30 mouse cellular contexts compared by ENCODE assay signal in genomic region chr11:12468661-12469060, GRCm38 (mm10). TPM values are rescaled to one million over a fixed set of nuclear protein-coding genes. Genes with fewer than 3 reads are reported as not detected.
DNase-seq lines count a peak whose midpoint lies in the region; ATAC-seq and TF ChIP-seq lines count a peak whose summit lies in the region.
"Had no signal": no experiment of that assay in that cellular context is flagged by ENCODE, and none has a peak within 500 bp of the region (broad histone marks: within the 10 kb centered on the region; RNA-seq: fewer than 3 reads in every experiment).

No protein-coding gene starts in this region.

- H3K9me3 ChIP-seq in kidney, embryonic 14.5 days (ENCODE audit: control insufficient read depth, low read length): no peaks in the 10 kb centered on the region
- H3K9me3 ChIP-seq in ES-Bruce4 (replicated peaks; ENCODE audit: control insufficient read depth, insufficient read depth, low read length, poor library complexity, severe bottlenecking): no peaks in the 10 kb centered on the region
- H3K9me3 ChIP-seq in ES-E14 (ENCODE audit: control insufficient read depth, insufficient read depth, low read depth, low read length): no peaks in the 10 kb centered on the region
- H3K9me3 ChIP-seq: embryonic facial prominence, embryonic 10.5 days; embryonic facial prominence, embryonic 13.5 days; forebrain, embryonic 10.5 days; forebrain, embryonic 13.5 days; G1E; heart, embryonic 10.5 days; heart, embryonic 13.5 days had no signal

- no peak overlapping the region for H3K4me2 ChIP-seq in kidney, embryonic 14.5 days (replicated peaks; ENCODE audit: low read depth, low read length)
- H3K4me2 ChIP-seq: embryonic facial prominence, embryonic 13.5 days; forebrain, embryonic 13.5 days; heart, embryonic 13.5 days; hindbrain, embryonic 14.5 days had no signal

- no peak overlapping the region for H3K4me3 ChIP-seq in kidney, embryonic 14.5 days (ENCODE audit: low read length)
- no peak overlapping the region for H3K4me3 ChIP-seq in ES-Bruce4 (ENCODE audit: low read depth, low read length)
- H3K4me3 ChIP-seq in ES-E14 (ENCODE audit: insufficient read depth in 1 of 2, low read depth in 1 of 2, low read length in 2 of 2, poor library complexity in 1 of 2, severe bottlenecking in 1 of 2): no peak overlapping the region
- H3K4me3 ChIP-seq: embryonic facial prominence, embryonic 10.5 days; embryonic facial prominence, embryonic 13.5 days; forebrain, embryonic 10.5 days; forebrain, embryonic 13.5 days; heart, adult 2 months; heart, embryonic 10.5 days; heart, embryonic 13.5 days had no signal

- peaks cover 8% of the 10 kb centered on the region for H3K27me3 ChIP-seq in kidney, embryonic 14.5 days (ENCODE audit: control insufficient read depth, insufficient read depth, low read length)
- H3K27me3 ChIP-seq in ES-Bruce4 (ENCODE audit: control insufficient read depth, insufficient read depth, low read length, poor library complexity, severe bottlenecking): no peaks in the 10 kb centered on the region

- H3K4me1 ChIP-seq in kidney, embryonic 14.5 days (ENCODE audit: control insufficient read depth, insufficient read depth, low read length): peaks cover 3% of the 10 kb centered on the region; the same call in 1 of the 2 replicates
- H3K4me1 ChIP-seq in ES-Bruce4 (ENCODE audit: control insufficient read depth, insufficient read depth, low read length): peaks cover 10% of the 10 kb centered on the region
- H3K4me1 ChIP-seq in ES-E14 (ENCODE audit: control insufficient read depth in 2 of 2, insufficient read depth in 2 of 2, low read length in 2 of 2, poor library complexity in 1 of 2): peaks cover 19 to 38% of the 10 kb centered on the region in 2 experiments

- no peak overlapping the region for H3K27ac ChIP-seq in kidney, embryonic 14.5 days (ENCODE audit: low read depth, low read length)
- H3K27ac ChIP-seq in ES-Bruce4 (ENCODE audit: insufficient read depth, low read length) (peak overlapping the region; percentile 86), ES-E14 (ENCODE audit: insufficient read depth, low read depth, low read length, poor library complexity, severe bottlenecking) (peak overlapping the region; percentile 61; the same call in 1 of the 2 replicates)
- H3K27ac ChIP-seq: embryonic facial prominence, embryonic 10.5 days; embryonic facial prominence, embryonic 13.5 days; forebrain, embryonic 10.5 days; forebrain, embryonic 13.5 days; heart, adult 2 months; heart, embryonic 10.5 days; heart, embryonic 13.5 days; hindbrain, embryonic 14.5 days; hindbrain, postnatal 0 days had no signal

- no peak for TF ChIP-seq POLR2A in ES-Bruce4 (IDR thresholded peaks at IDR 0.05; ENCODE audit: insufficient read depth, low read length)

- no peak for ATAC-seq in kidney, embryonic 14.5 days (ENCODE audit: low FRiP score, low TSS enrichment)
- no peak for ATAC-seq in erythroblast, adult 5-6 weeks (replicated peaks; ENCODE audit: low FRiP score, poor library complexity, severe bottlenecking)
- ATAC-seq in frontal cortex, adult (ENCODE audit: low TSS enrichment): no peak
- ATAC-seq: CD4-positive, CD25-positive, alpha-beta regulatory T cell, adult 4 months; forebrain, embryonic 13.5 days; forebrain, embryonic 16.5 days; hindbrain, postnatal 0 days; inflammation-experienced regulatory T-cells, adult 6 months; intestine, embryonic 16.5 days had no signal

- no peak overlapping the region for H3K9ac ChIP-seq in kidney, embryonic 14.5 days (ENCODE audit: low read depth, low read length)
- no peak overlapping the region for H3K9ac ChIP-seq in ES-Bruce4 (ENCODE audit: low read depth, poor library complexity, severe bottlenecking)
- no peak overlapping the region for H3K9ac ChIP-seq in ES-E14 (ENCODE audit: insufficient read depth, low read depth, low read length, poor library complexity, severe bottlenecking)
- H3K9ac ChIP-seq: embryonic facial prominence, embryonic 13.5 days; forebrain, embryonic 13.5 days; heart, embryonic 13.5 days; hindbrain, embryonic 14.5 days had no signal

- no peak for TF ChIP-seq EP300 in ES-Bruce4 (IDR thresholded peaks at IDR 0.05; ENCODE audit: insufficient read depth, low read depth, low read length)

- TF ChIP-seq CTCF in ES-Bruce4 (IDR thresholded peaks at IDR 0.05; ENCODE audit: low read depth, low read length): no peak

- peak; percentile 28 for DNase-seq in kidney, postnatal 10 days
- DNase-seq in ES-E14 (ENCODE audit: low read depth, low spot score): no peak
- DNase-seq: adrenal gland, adult 8-10 months; adrenal gland, postnatal 36 days; cerebellum, adult 18-20 months; cerebellum, adult 9-10 months; cerebellum, postnatal 25 days; embryo, embryonic 11 days; gastrocnemius, postnatal 36 days; heart, adult 2 months; heart, postnatal 14 days; heart, postnatal 4 days had no signal

- WGBS in kidney, embryonic 14.5 days: 76% methylated on average over 2 of the region's 2 CpGs

- H3K36me3 ChIP-seq in kidney, embryonic 14.5 days (ENCODE audit: control insufficient read depth, insufficient read depth, low read length): no peaks in the 10 kb centered on the region
- H3K36me3 ChIP-seq in ES-Bruce4 (ENCODE audit: control insufficient read depth, insufficient read depth, low read length, poor library complexity, severe bottlenecking) (no peaks in the 10 kb centered on the region), ES-E14 (ENCODE audit: control insufficient read depth, insufficient read depth, low read length, poor library complexity, severe bottlenecking) (no peaks in the 10 kb centered on the region)
- H3K36me3 ChIP-seq: embryonic facial prominence, embryonic 10.5 days; embryonic facial prominence, embryonic 13.5 days; forebrain, embryonic 10.5 days; G1E; heart, embryonic 10.5 days; heart, embryonic 13.5 days had no signal

- in situ Hi-C loops in ES-E14 (cut with MboI; ENCODE audit: low sequenced_read_pairs in 2 of 2, unreplicated experiment in 2 of 2): no loop called here

TF ChIP-seq in ES-E14, 5 proteins besides CTCF, POLR2A, EP300 and RAD21:
- no peak for TF ChIP-seq MAFK (IDR thresholded peaks at IDR 0.05; ENCODE audit: insufficient read depth, low read depth, low read length)
- TF ChIP-seq HCFC1 (IDR thresholded peaks at IDR 0.05; ENCODE audit: borderline replicate concordance, insufficient read depth, low read length): no peak
- no peak for TF ChIP-seq ZC3H11A (IDR thresholded peaks at IDR 0.05; ENCODE audit: borderline replicate concordance, low read depth, low read length)
- TF ChIP-seq ZNF384 (IDR thresholded peaks at IDR 0.05; ENCODE audit: low read depth, low read length): no peak
- no peak for TF ChIP-seq CHD2 (IDR thresholded peaks at IDR 0.05; ENCODE audit: low read depth, low read length)

RNA-seq across cellular contexts. Expression of gene Cobl, which starts 3.9 kb away (rescaled TPM):
- polyA plus RNA-seq in kidney, embryonic 14.5 days (2014; fragmentation: Nextera tagmentation; extraction: Ambion mirVana): 3.8 and 5.5 TPM in 2 replicates
- 23.2 and 25.3 TPM in 2 replicates for polyA plus RNA-seq in ES-Bruce4 (2011; ENCODE audit: insufficient read depth, insufficient read length, low read depth, missing spikeins)
- 33.2 and 36.5 TPM in 2 replicates for total RNA-seq in ES-E14 (2012; rRNA removed)
- total RNA-seq in erythroblast, adult 5-6 weeks (2015; ENCODE audit: low replicate concordance): not detected in 2 replicates
- not detected in 2 replicates for total RNA-seq in erythroblast, adult 5-6 weeks (2017; ENCODE audit: low replicate concordance)
- total RNA-seq: granulocyte monocyte progenitor cell, adult 5-6 weeks had no signal
- polyA plus RNA-seq: G1E had no signal

Comparison
In these comparisons a context has a peak if more than half of its experiments do, and no peak if none do; other contexts are left out.
1. RNA of gene Cobl, which starts 3.9 kb away (total RNA-seq): 33.2 to 36.5 TPM in ES-E14; not detected in erythroblast, adult 5-6 weeks; every median in the first group is over 10 times any median in the second.